Mouse (Mus musculus) E14TG2a.4 (cell line): ENCODE results near the gene Fut7.

Experiments used
- H3K27me3 ChIP-seq: 2 replicates; pipeline ENCODE4 v1.6.1; 2014; ENCODE audit warnings: low read length, control low read depth; ENCODE audit not compliant: insufficient read depth
- H3K36me3 ChIP-seq: 2 replicates; pipeline ENCODE4 v1.6.1; 2014; ENCODE audit warnings: low read length, control low read depth; ENCODE audit not compliant: insufficient read depth
- H3K4me1 ChIP-seq: replicated peaks from 2 replicates; pipeline ENCODE4 v1.6.1; 2014; ENCODE audit warnings: low read depth, low read length, control low read depth
- H3K4me3 ChIP-seq: replicated peaks from 2 replicates; pipeline ENCODE4 v1.5.1; 2014; ENCODE audit warnings: mild to moderate bottlenecking, low read length
- H3K9me3 ChIP-seq: 2 replicates; pipeline ENCODE4 v1.6.1; 2014; ENCODE audit warnings: low read length, control low read depth
- CTCF ChIP-seq: conservative IDR thresholded peaks from 2 replicates; pipeline ENCODE4 v1.5.1; 2014; ENCODE audit warnings: low read length
- NANOG ChIP-seq: IDR thresholded peaks from 2 replicates; pipeline ENCODE4 v1.6.1; 2014; ENCODE audit warnings: borderline replicate concordance, low read length, mixed read lengths
- POU5F1 ChIP-seq: IDR thresholded peaks from 2 replicates; pipeline ENCODE4 v1.6.1; 2014; ENCODE audit warnings: low read length, borderline replicate concordance

Gene Fut7

GRCm38 (mm10) chr2:25472550-25472949, 49.5 kb downstream of the Fut7 start:
- no peak overlapping the region for H3K4me3 ChIP-seq
- TF ChIP-seq CTCF: no peak
- TF ChIP-seq NANOG: no peak
- TF ChIP-seq POU5F1: no peak
- peaks cover 37% of the 10 kb centered on the region for H3K27me3 ChIP-seq
- peaks cover 16% of the 10 kb centered on the region for H3K4me1 ChIP-seq
- no peaks in the 10 kb centered on the region for H3K9me3 ChIP-seq
- no peaks in the 10 kb centered on the region for H3K36me3 ChIP-seq
